19 mouse cellular contexts compared by ENCODE assay signal in the genomic region with DNA sequence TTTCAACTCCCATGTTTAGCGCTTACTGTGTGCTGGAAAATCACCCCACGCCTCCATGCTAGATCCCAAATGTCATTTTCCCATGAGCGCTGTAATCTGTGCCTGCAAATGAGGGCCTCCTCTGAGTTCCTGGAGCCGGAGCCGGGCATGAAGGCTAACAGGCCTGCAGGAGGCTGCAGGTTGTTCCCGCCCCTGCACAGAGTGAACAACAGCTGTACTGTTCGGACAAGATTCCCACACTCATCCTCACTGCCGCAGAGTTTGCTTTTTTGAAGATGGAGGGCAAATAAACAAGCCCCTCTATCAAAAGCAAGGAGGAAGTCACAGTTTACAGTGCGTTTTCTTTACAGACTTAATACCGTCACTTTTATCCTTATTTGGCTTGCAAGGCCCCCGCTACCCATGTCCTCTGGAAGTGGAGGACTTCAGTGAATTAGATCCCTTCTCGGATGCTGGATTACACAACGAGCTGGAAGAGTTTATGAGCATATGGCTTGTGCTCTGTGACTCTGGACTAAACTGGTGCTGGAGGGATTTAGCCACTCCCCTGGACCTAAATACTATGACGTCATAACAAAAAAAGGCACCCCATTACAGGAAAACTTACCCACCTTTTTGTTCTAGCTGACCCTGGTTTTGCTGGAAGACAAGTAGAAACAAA.
DNase-seq lines count a peak whose midpoint lies in the region; ATAC-seq and TF ChIP-seq lines count a peak whose summit lies in the region.
"Had no signal": no experiment of that assay in that cellular context is flagged by ENCODE, and none has a peak within 500 bp of the region (broad histone marks: within the 10 kb centered on the region; RNA-seq: fewer than 3 reads in every experiment).

No protein-coding gene starts in this region.

- no peak for TF ChIP-seq EP300 in stomach, postnatal 0 days (optimal IDR thresholded peaks at IDR 0.05)

- no peak overlapping the region for H3K4me3 ChIP-seq in intestine, embryonic 15.5 days (replicated peaks)
- H3K4me3 ChIP-seq in intestine, embryonic 16.5 days (ENCODE audit: low read length): no peak overlapping the region
- no peak overlapping the region for H3K4me3 ChIP-seq in stomach, embryonic 15.5 days (replicated peaks)
- H3K4me3 ChIP-seq in stomach, postnatal 0 days (ENCODE audit: low read depth, low read length): no peak overlapping the region
- no peak overlapping the region for H3K4me3 ChIP-seq in liver, embryonic 11.5 days (ENCODE audit: low read depth, low read length)
- H3K4me3 ChIP-seq: embryonic facial prominence, embryonic 13.5 days; forebrain, embryonic 13.5 days; gastrocnemius, adult 2 months; heart, embryonic 13.5 days had no signal

- ATAC-seq in intestine, embryonic 15.5 days: peak; percentile 47; the same call in 1 of the 2 replicates
- no peak for ATAC-seq in intestine, embryonic 16.5 days
- no peak; the same call in 1 of the 2 replicates for ATAC-seq in stomach, embryonic 15.5 days (ENCODE audit: insufficient read depth, low FRiP score, low read depth)
- no peak for ATAC-seq in stomach, postnatal 0 days (ENCODE audit: low FRiP score, low TSS enrichment)
- no peak for ATAC-seq in liver, embryonic 11.5 days (replicated peaks; ENCODE audit: low FRiP score)
- ATAC-seq: forebrain, embryonic 13.5 days had no signal

- H3K4me2 ChIP-seq in intestine, embryonic 15.5 days (replicated peaks): no peak overlapping the region
- H3K4me2 ChIP-seq in intestine, embryonic 16.5 days (ENCODE audit: low read depth, low read length): no peak overlapping the region
- H3K4me2 ChIP-seq in stomach, embryonic 15.5 days: no peak overlapping the region
- no peak overlapping the region for H3K4me2 ChIP-seq in stomach, postnatal 0 days (replicated peaks; ENCODE audit: low read depth)
- no peak overlapping the region for H3K4me2 ChIP-seq in liver, embryonic 11.5 days
- H3K4me2 ChIP-seq: embryonic facial prominence, embryonic 13.5 days; forebrain, embryonic 13.5 days; heart, embryonic 13.5 days had no signal

- H3K27me3 ChIP-seq in intestine, embryonic 15.5 days (replicated peaks): no peaks in the 10 kb centered on the region
- no peaks in the 10 kb centered on the region for H3K27me3 ChIP-seq in intestine, embryonic 16.5 days (replicated peaks; ENCODE audit: control insufficient read depth, insufficient read depth, low read length)
- no peaks in the 10 kb centered on the region for H3K27me3 ChIP-seq in stomach, embryonic 15.5 days (replicated peaks)
- no peaks in the 10 kb centered on the region for H3K27me3 ChIP-seq in stomach, postnatal 0 days (ENCODE audit: control insufficient read depth, insufficient read depth, low read length)
- no peaks in the 10 kb centered on the region for H3K27me3 ChIP-seq in liver, embryonic 11.5 days (replicated peaks; ENCODE audit: control insufficient read depth, insufficient read depth, low read length)
- H3K27me3 ChIP-seq: forebrain, embryonic 13.5 days; heart, embryonic 13.5 days had no signal

- H3K4me1 ChIP-seq in intestine, embryonic 15.5 days (replicated peaks): no peaks in the 10 kb centered on the region
- H3K4me1 ChIP-seq in intestine, embryonic 16.5 days (ENCODE audit: control insufficient read depth, insufficient read depth, low read length): 0 out of 2 replicates have a peak, but pooled peaks cover 3% of the 10 kb centered on the region
- 0 out of 2 replicates have a peak, but pooled peaks cover 3% of the 10 kb centered on the region for H3K4me1 ChIP-seq in stomach, embryonic 15.5 days
- no peaks in the 10 kb centered on the region for H3K4me1 ChIP-seq in stomach, postnatal 0 days (replicated peaks; ENCODE audit: control insufficient read depth, insufficient read depth)
- H3K4me1 ChIP-seq in liver, embryonic 11.5 days (replicated peaks; ENCODE audit: control insufficient read depth, insufficient read depth, low read length): no peaks in the 10 kb centered on the region
- H3K4me1 ChIP-seq: embryonic facial prominence, embryonic 13.5 days; forebrain, embryonic 13.5 days; heart, embryonic 13.5 days had no signal

- no peaks in the 10 kb centered on the region for H3K9me3 ChIP-seq in intestine, embryonic 15.5 days
- H3K9me3 ChIP-seq in intestine, embryonic 16.5 days (ENCODE audit: control insufficient read depth, low read length): no peaks in the 10 kb centered on the region
- no peaks in the 10 kb centered on the region for H3K9me3 ChIP-seq in stomach, embryonic 15.5 days
- H3K9me3 ChIP-seq in stomach, postnatal 0 days (ENCODE audit: control insufficient read depth, low read length): no peaks in the 10 kb centered on the region
- no peaks in the 10 kb centered on the region for H3K9me3 ChIP-seq in liver, embryonic 11.5 days (ENCODE audit: control insufficient read depth, low read length)
- H3K9me3 ChIP-seq: embryonic facial prominence, embryonic 13.5 days; forebrain, embryonic 13.5 days had no signal

- DNase-seq in stomach, postnatal 0 days (ENCODE audit: low spot score): no peak
- peak; percentile 25 for DNase-seq in lung, postnatal 10 days
- DNase-seq in gastrocnemius, postnatal 4 days (ENCODE audit: low spot score in 2 of 2): no peak
- DNase-seq in embryo, embryonic 10 days (ENCODE audit: low spot score): no peak
- no peak for DNase-seq in liver, embryonic 11.5 days (ENCODE audit: low spot score)
- DNase-seq: adrenal gland, postnatal 10 days; cerebellum, adult 11 months; cerebellum, adult 8-10 months; cerebellum, postnatal 25 days; gastrocnemius, adult 2 months; gastrocnemius, postnatal 25 days; heart, adult 11 months; heart, postnatal 36 days had no signal

- TF ChIP-seq CTCF in stomach, postnatal 0 days (IDR thresholded peaks at IDR 0.05; ENCODE audit: low read depth): no peak

- WGBS in intestine, embryonic 15.5 days: 39% methylated on average over 14 of the region's 14 CpGs
- WGBS in intestine, embryonic 16.5 days: 50% methylated on average over 14 of the region's 14 CpGs
- WGBS in stomach, embryonic 15.5 days: 51% methylated on average over 14 of the region's 14 CpGs
- 48% methylated on average over 14 of the region's 14 CpGs for WGBS in stomach, postnatal 0 days
- 78% methylated on average over 14 of the region's 14 CpGs for WGBS in liver, embryonic 11.5 days

- H3K9ac ChIP-seq in intestine, embryonic 15.5 days: no peak overlapping the region
- no peak overlapping the region for H3K9ac ChIP-seq in intestine, embryonic 16.5 days (ENCODE audit: low read depth, low read length)
- H3K9ac ChIP-seq in stomach, embryonic 15.5 days: no peak overlapping the region
- H3K9ac ChIP-seq in stomach, postnatal 0 days (ENCODE audit: low read length): no peak overlapping the region
- H3K9ac ChIP-seq in liver, embryonic 11.5 days (ENCODE audit: low read depth, low read length): no peak overlapping the region
- H3K9ac ChIP-seq: embryonic facial prominence, embryonic 13.5 days; forebrain, embryonic 13.5 days; heart, embryonic 13.5 days had no signal

- H3K27ac ChIP-seq in intestine, embryonic 15.5 days: no peak overlapping the region
- no peak overlapping the region for H3K27ac ChIP-seq in intestine, embryonic 16.5 days (ENCODE audit: low read length)
- H3K27ac ChIP-seq in stomach, embryonic 15.5 days: peak overlapping the region; percentile 27; the same call in 1 of the 2 replicates
- H3K27ac ChIP-seq in stomach, postnatal 0 days (replicated peaks): no peak overlapping the region
- H3K27ac ChIP-seq in liver, embryonic 11.5 days (ENCODE audit: low read depth, low read length): no peak overlapping the region
- H3K27ac ChIP-seq: embryonic facial prominence, embryonic 13.5 days; forebrain, embryonic 13.5 days; gastrocnemius, adult 2 months; heart, embryonic 13.5 days had no signal

- H3K36me3 ChIP-seq in intestine, embryonic 15.5 days: no peaks in the 10 kb centered on the region
- no peaks in the 10 kb centered on the region for H3K36me3 ChIP-seq in intestine, embryonic 16.5 days (ENCODE audit: control insufficient read depth, insufficient read depth, low read length)
- no peaks in the 10 kb centered on the region for H3K36me3 ChIP-seq in stomach, embryonic 15.5 days
- no peaks in the 10 kb centered on the region for H3K36me3 ChIP-seq in stomach, postnatal 0 days (ENCODE audit: control insufficient read depth, insufficient read depth, low read length)
- H3K36me3 ChIP-seq in liver, embryonic 11.5 days (ENCODE audit: control insufficient read depth, insufficient read depth, low read length): no peaks in the 10 kb centered on the region
- H3K36me3 ChIP-seq: embryonic facial prominence, embryonic 13.5 days; heart, embryonic 13.5 days had no signal
